In genomic region chr8:45570117-45570516, GRCm38 (mm10) we compare ENCODE assay signal across 22 mouse cellular contexts.
DNase-seq lines count a peak whose midpoint lies in the region; ATAC-seq and TF ChIP-seq lines count a peak whose summit lies in the region.
"Had no signal": no experiment of that assay in that cellular context is flagged by ENCODE, and none has a peak within 500 bp of the region (broad histone marks: within the 10 kb centered on the region; RNA-seq: fewer than 3 reads in every experiment).

No protein-coding gene starts in this region.

- no peak for TF ChIP-seq POLR2A in heart, adult 2 months (IDR thresholded peaks at IDR 0.05; ENCODE audit: insufficient read depth, low read depth, low read length)

- no peak for TF ChIP-seq CTCF in heart, adult 2 months (IDR thresholded peaks at IDR 0.05)
- TF ChIP-seq CTCF in heart, postnatal 0 days (IDR thresholded peaks at IDR 0.05; ENCODE audit: low read depth), result no peak

- intact Hi-C loops in heart, adult 2 months (cut with DNase I), result no loop called here

- no peaks in the 10 kb centered on the region for H3K36me3 ChIP-seq in heart, embryonic 11.5 days (ENCODE audit: control insufficient read depth, insufficient read depth, low read length)
- H3K36me3 ChIP-seq in heart, embryonic 16.5 days (ENCODE audit: control insufficient read depth, insufficient read depth), result peaks cover 2% of the 10 kb centered on the region; the same call in 1 of the 2 replicates
- no peaks in the 10 kb centered on the region for H3K36me3 ChIP-seq in heart, adult 2 months (ENCODE audit: control insufficient read depth, insufficient read depth, low read length)
- no peaks in the 10 kb centered on the region for H3K36me3 ChIP-seq in heart, postnatal 0 days (replicated peaks; ENCODE audit: control insufficient read depth, insufficient read depth, low read length)
- H3K36me3 ChIP-seq in heart, embryonic 10.5 days, result no peaks in the 10 kb centered on the region; the same call in 1 of the 2 replicates
- H3K36me3 ChIP-seq: G1E had no signal

- H3K4me2 ChIP-seq in heart, embryonic 11.5 days, result no peak overlapping the region
- H3K4me2 ChIP-seq in heart, embryonic 16.5 days (ENCODE audit: low read depth, low read length), result no peak overlapping the region
- H3K4me2 ChIP-seq in heart, postnatal 0 days (ENCODE audit: low read depth, low read length), result no peak overlapping the region

- no peak for TF ChIP-seq EP300 in heart, adult 2 months (IDR thresholded peaks at IDR 0.05; ENCODE audit: insufficient read depth, low read depth, low read length)
- no peak for TF ChIP-seq EP300 in heart, postnatal 0 days (IDR thresholded peaks at IDR 0.05; ENCODE audit: low read depth)

- DNase-seq in heart, adult 11 months, result peak; percentile 86
- no peak for DNase-seq in heart, postnatal 4 days
- peak; percentile 7 for DNase-seq in heart, adult 8-10 months (ENCODE audit: low spot score)
- no peak for DNase-seq in heart, adult 2 months
- DNase-seq in heart, postnatal 0 days (ENCODE audit: low spot score), result peak; percentile 32
- DNase-seq in heart, embryonic 10.5 days (ENCODE audit: low spot score), result no peak
- DNase-seq: adrenal gland, adult 2 months; adrenal gland, adult 8-10 months; adrenal gland, postnatal 10 days; adrenal gland, postnatal 14 days; adrenal gland, postnatal 25 days; adrenal gland, postnatal 36 days; B cell, adult 2 months; cerebellum, adult 11 months; cerebellum, adult 11-12 months had no signal

- peaks cover 9% of the 10 kb centered on the region; the same call in 1 of the 2 replicates for H3K9me3 ChIP-seq in heart, embryonic 11.5 days (replicated peaks; ENCODE audit: control insufficient read depth, low read length)
- H3K9me3 ChIP-seq in heart, embryonic 16.5 days (replicated peaks; ENCODE audit: control insufficient read depth, low read length), result peaks cover 14% of the 10 kb centered on the region
- peaks cover 13% of the 10 kb centered on the region; the same call in 1 of the 2 replicates for H3K9me3 ChIP-seq in heart, postnatal 0 days (replicated peaks; ENCODE audit: control insufficient read depth, low read length)
- H3K9me3 ChIP-seq in heart, embryonic 10.5 days, result peaks cover 3% of the 10 kb centered on the region; the same call in 1 of the 2 replicates

- H3K27me3 ChIP-seq in heart, embryonic 11.5 days (ENCODE audit: control insufficient read depth, insufficient read depth, low read length), result no peaks in the 10 kb centered on the region
- no peaks in the 10 kb centered on the region for H3K27me3 ChIP-seq in heart, embryonic 16.5 days (ENCODE audit: control insufficient read depth, insufficient read depth, low read length)
- no peaks in the 10 kb centered on the region for H3K27me3 ChIP-seq in heart, adult 2 months (ENCODE audit: control insufficient read depth, insufficient read depth, low read length)
- no peaks in the 10 kb centered on the region for H3K27me3 ChIP-seq in heart, postnatal 0 days (ENCODE audit: control insufficient read depth, insufficient read depth, low read length)
- H3K27me3 ChIP-seq in heart, embryonic 10.5 days (ENCODE audit: insufficient read depth, poor library complexity, severe bottlenecking), result no peaks in the 10 kb centered on the region
- H3K27me3 ChIP-seq: CH12.LX, Patski had no signal

- no peaks in the 10 kb centered on the region for H3K4me1 ChIP-seq in heart, embryonic 11.5 days (ENCODE audit: control insufficient read depth, insufficient read depth, low read length)
- no peaks in the 10 kb centered on the region for H3K4me1 ChIP-seq in heart, embryonic 16.5 days (ENCODE audit: control insufficient read depth, insufficient read depth, low read length)
- H3K4me1 ChIP-seq in heart, adult 2 months (ENCODE audit: control insufficient read depth, insufficient read depth, low read length), result no peaks in the 10 kb centered on the region
- H3K4me1 ChIP-seq in heart, postnatal 0 days (ENCODE audit: control insufficient read depth, insufficient read depth), result no peaks in the 10 kb centered on the region
- H3K4me1 ChIP-seq in heart, embryonic 10.5 days, result no peaks in the 10 kb centered on the region

- H3K4me3 ChIP-seq in heart, embryonic 11.5 days (ENCODE audit: low read depth, low read length), result no peak overlapping the region
- H3K4me3 ChIP-seq in heart, embryonic 16.5 days (ENCODE audit: low read length), result no peak overlapping the region
- no peak overlapping the region for H3K4me3 ChIP-seq in heart, adult 2 months
- H3K4me3 ChIP-seq in heart, postnatal 0 days (ENCODE audit: low read depth, low read length), result no peak overlapping the region
- no peak overlapping the region for H3K4me3 ChIP-seq in heart, embryonic 10.5 days

- no peaks in the 10 kb centered on the region for H3K79me2 ChIP-seq in heart, adult 2 months (replicated peaks; ENCODE audit: control insufficient read depth, insufficient read depth, low read length)

- 73% methylated on average over 4 of the region's 4 CpGs for WGBS in heart, embryonic 11.5 days (ENCODE audit: insufficient replicate concordance)
- WGBS in heart, embryonic 16.5 days, result 56% methylated on average over 4 of the region's 4 CpGs
- 63% methylated on average over 4 of the region's 4 CpGs for WGBS in heart, adult 2 months
- 38% methylated on average over 4 of the region's 4 CpGs for WGBS in heart, postnatal 0 days
- WGBS in heart, embryonic 10.5 days, result 86% methylated on average over 4 of the region's 4 CpGs

- H3K9ac ChIP-seq in heart, embryonic 11.5 days (ENCODE audit: low read depth, low read length), result no peak overlapping the region
- H3K9ac ChIP-seq in heart, embryonic 16.5 days (ENCODE audit: low read length), result no peak overlapping the region
- no peak overlapping the region for H3K9ac ChIP-seq in heart, adult 2 months (ENCODE audit: low read depth, low read length)
- H3K9ac ChIP-seq in heart, postnatal 0 days (replicated peaks; ENCODE audit: low read depth, low read length), result no peak overlapping the region

- H3K27ac ChIP-seq in heart, embryonic 11.5 days (ENCODE audit: low read depth, low read length), result no peak overlapping the region
- H3K27ac ChIP-seq in heart, embryonic 16.5 days (ENCODE audit: low read length), result no peak overlapping the region
- no peak overlapping the region for H3K27ac ChIP-seq in heart, adult 2 months
- H3K27ac ChIP-seq in heart, postnatal 0 days (ENCODE audit: low read depth), result no peak overlapping the region
- no peak overlapping the region for H3K27ac ChIP-seq in heart, embryonic 10.5 days

- ATAC-seq in heart, embryonic 11.5 days (replicated peaks; ENCODE audit: insufficient number of reproducible peaks, low FRiP score, low TSS enrichment), result no peak
- ATAC-seq in heart, embryonic 16.5 days (replicated peaks; ENCODE audit: extremely low read depth, insufficient read depth, low FRiP score), result peak; percentile 52; the same call in 1 of the 2 replicates
- ATAC-seq in heart, postnatal 0 days (ENCODE audit: insufficient read depth, low read depth), result peak; percentile 30; the same call in 1 of the 2 replicates
- ATAC-seq: activated CD4-positive, CD25-positive, alpha-beta regulatory T cell, adult 4 months; CD4-positive, CD25-positive, alpha-beta regulatory T cell, adult 4 months; Patski had no signal

Comparison
In these comparisons a context has a peak if more than half of its experiments do, and no peak if none do; other contexts are left out.
1. DNase-seq: peak in heart, adult 11 months (single experiment), heart, adult 8-10 months (single experiment) and heart, postnatal 0 days (single experiment); none in heart, postnatal 4 days (single experiment), heart, adult 2 months (0 of 2) and heart, embryonic 10.5 days (single experiment).